Mouse (Mus musculus) granulocyte monocyte progenitor cell, adult 5-6 weeks (primary cell): ENCODE results near the gene Zfp65. TPM values are rescaled to one million over a fixed set of nuclear protein-coding genes. Genes with fewer than 3 reads are reported as not detected.

Experiments
- total RNA-seq, 2 experiments: library from RNA; stranded (forward) in 1 of 2; stranded (reverse) in 1 of 2; fragments of 200-712, 200-1000 nt in 1 of 2; fragments of >200 nt in 1 of 2; fragmentation: Nextera tagmentation in 1 of 2; gene quantifications; 2 replicates each; pipeline ENCODE4 v1.2.3; 2014 to 2017

Zfp65 gene
- total RNA-seq, 2 experiments from 2014 or later, result 12.6 to 18.0 TPM

Other genes with a start within 250 kb of the Zfp65 start
- 5.8 and 7.3 TPM in 2 replicates for gene Zfp874b, start 244.9 kb downstream of the Zfp65 start, total RNA-seq (2014; fragmentation: Nextera tagmentation)
- gene Zfp874b, start 244.9 kb downstream of the Zfp65 start, total RNA-seq (2017), result 4.5 and 8.5 TPM in 2 replicates
- 8.5 and 11.4 TPM in 2 replicates for gene Zfp58, start 228.6 kb downstream of the Zfp65 start, total RNA-seq (2014; fragmentation: Nextera tagmentation)
- 8.3 and 11.9 TPM in 2 replicates for gene Zfp58, start 228.6 kb downstream of the Zfp65 start, total RNA-seq (2017)
- gene Gm26965, start 203.0 kb downstream of the Zfp65 start, total RNA-seq (2014; fragmentation: Nextera tagmentation), result not detected in 2 replicates
- not detected in 2 replicates for gene Gm26965, start 203.0 kb downstream of the Zfp65 start, total RNA-seq (2017)
- 22.9 and 26.6 TPM in 2 replicates for gene Zfp87, start 203.0 kb downstream of the Zfp65 start, total RNA-seq (2014; fragmentation: Nextera tagmentation)
- 10.7 and 17.8 TPM in 2 replicates for gene Zfp87, start 203.0 kb downstream of the Zfp65 start, total RNA-seq (2017)
- gene Zfp748, start 175.3 kb downstream of the Zfp65 start, total RNA-seq (2014; fragmentation: Nextera tagmentation), result 10.0 and 12.3 TPM in 2 replicates
- 8.6 and 11.6 TPM in 2 replicates for gene Zfp748, start 175.3 kb downstream of the Zfp65 start, total RNA-seq (2017)
- 10.8 and 17.2 TPM in 2 replicates for gene Zfp729b, start 119.5 kb downstream of the Zfp65 start, total RNA-seq (2014; fragmentation: Nextera tagmentation)
- 16.1 and 16.3 TPM in 2 replicates for gene Zfp729b, start 119.5 kb downstream of the Zfp65 start, total RNA-seq (2017)
- 3.4 TPM in 1 of 2 replicates, not detected in the other for gene Gm49345, start 91.4 kb downstream of the Zfp65 start, total RNA-seq (2014; fragmentation: Nextera tagmentation)
- gene Gm49345, start 91.4 kb downstream of the Zfp65 start, total RNA-seq (2017), result not detected in 2 replicates
- gene Zfp729a, start 91.4 kb downstream of the Zfp65 start, total RNA-seq (2014; fragmentation: Nextera tagmentation), result 15.0 and 17.6 TPM in 2 replicates
- 7.4 and 14.4 TPM in 2 replicates for gene Zfp729a, start 91.4 kb downstream of the Zfp65 start, total RNA-seq (2017)
- 26.8 and 28.6 TPM in 2 replicates for gene Zfp738, start 42.1 kb downstream of the Zfp65 start, total RNA-seq (2014; fragmentation: Nextera tagmentation)
- 6.9 and 27.3 TPM in 2 replicates for gene Zfp738, start 42.1 kb downstream of the Zfp65 start, total RNA-seq (2017)
- 6.3 and 7.5 TPM in 2 replicates for gene Zfp85, start 26.1 kb upstream of the Zfp65 start, total RNA-seq (2014; fragmentation: Nextera tagmentation)
- 7.3 and 7.8 TPM in 2 replicates for gene Zfp85, start 26.1 kb upstream of the Zfp65 start, total RNA-seq (2017)
- gene Zfp493, start 50.5 kb upstream of the Zfp65 start, total RNA-seq (2014; fragmentation: Nextera tagmentation), result 2.7 and 3.6 TPM in 2 replicates
- 3.0 and 3.9 TPM in 2 replicates for gene Zfp493, start 50.5 kb upstream of the Zfp65 start, total RNA-seq (2017)
- 3.7 and 5.9 TPM in 2 replicates for gene Zfp273, start 84.6 kb upstream of the Zfp65 start, total RNA-seq (2014; fragmentation: Nextera tagmentation)
- gene Zfp273, start 84.6 kb upstream of the Zfp65 start, total RNA-seq (2017), result 6.0 and 7.0 TPM in 2 replicates
- gene Gm10037, start 101.9 kb upstream of the Zfp65 start, total RNA-seq (2014; fragmentation: Nextera tagmentation), result 1.6 TPM in 1 of 2 replicates, not detected in the other
- 1.0 TPM in 1 of 2 replicates, not detected in the other for gene Gm10037, start 101.9 kb upstream of the Zfp65 start, total RNA-seq (2017)
- gene BC048507, start 134.2 kb upstream of the Zfp65 start, total RNA-seq (2014; fragmentation: Nextera tagmentation), result not detected in 2 replicates
- gene BC048507, start 134.2 kb upstream of the Zfp65 start, total RNA-seq (2017), result not detected in 2 replicates